8 mouse cellular contexts compared by ENCODE assay signal in genomic region chr16:93883423-93884085, GRCm38 (mm10). TPM values are rescaled to one million over a fixed set of nuclear protein-coding genes. Genes with fewer than 3 reads are reported as not detected.
DNase-seq lines count a peak whose midpoint lies in the region; ATAC-seq and TF ChIP-seq lines count a peak whose summit lies in the region.

Chaf1b (plus strand) TSS chr16:93883901.

- peak within 1 kb of the TSS; percentile 92 for H3K9ac ChIP-seq in ES-Bruce4 (ENCODE audit: low read depth, poor library complexity, severe bottlenecking)
- H3K9ac ChIP-seq in forebrain, embryonic 13.5 days: peak within 1 kb of the TSS; percentile 74
- H3K9ac ChIP-seq in liver, postnatal 0 days (replicated peaks): peak within 1 kb of the TSS; percentile 87
- peak within 1 kb of the TSS; percentile 29 for H3K9ac ChIP-seq in neural tube, embryonic 14.5 days (replicated peaks; ENCODE audit: low read depth, low read length)

- intact Hi-C loops in heart, postnatal 10 days (cut with DNase I): loop anchor here (2.0 kb wide), 1 partner anchor 51 kb away; the partner anchor contains the start of gene Morc3

- no peaks in the 10 kb centered on the region for H3K27me3 ChIP-seq in ES-Bruce4 (ENCODE audit: control insufficient read depth, insufficient read depth, low read length, poor library complexity, severe bottlenecking)
- no peaks in the 10 kb centered on the region for H3K27me3 ChIP-seq in forebrain, embryonic 13.5 days
- H3K27me3 ChIP-seq in liver, postnatal 0 days (ENCODE audit: insufficient read depth, low read length): no peaks in the 10 kb centered on the region
- H3K27me3 ChIP-seq in neural tube, embryonic 14.5 days (ENCODE audit: control insufficient read depth, insufficient read depth, low read length): no peaks in the 10 kb centered on the region

- H3K9me3 ChIP-seq in ES-Bruce4 (replicated peaks; ENCODE audit: control insufficient read depth, insufficient read depth, low read length, poor library complexity, severe bottlenecking): no peaks in the 10 kb centered on the region
- no peaks in the 10 kb centered on the region for H3K9me3 ChIP-seq in forebrain, embryonic 13.5 days (replicated peaks)
- H3K9me3 ChIP-seq in liver, postnatal 0 days (ENCODE audit: low read length): no peaks in the 10 kb centered on the region
- no peaks in the 10 kb centered on the region for H3K9me3 ChIP-seq in neural tube, embryonic 14.5 days (ENCODE audit: control insufficient read depth, low read length)

- peaks cover 30% of the 10 kb centered on the region for H3K36me3 ChIP-seq in ES-Bruce4 (ENCODE audit: control insufficient read depth, insufficient read depth, low read length, poor library complexity, severe bottlenecking)
- H3K36me3 ChIP-seq in forebrain, embryonic 13.5 days (ENCODE audit: poor library complexity, severe bottlenecking): peaks cover 23% of the 10 kb centered on the region
- H3K36me3 ChIP-seq in liver, postnatal 0 days (replicated peaks; ENCODE audit: insufficient read depth, low read length): peaks cover 14% of the 10 kb centered on the region
- H3K36me3 ChIP-seq in neural tube, embryonic 14.5 days (ENCODE audit: control insufficient read depth, insufficient read depth, low read length): no peaks in the 10 kb centered on the region

- peak; percentile 59 for TF ChIP-seq POLR2A in ES-Bruce4 (IDR thresholded peaks at IDR 0.05; ENCODE audit: insufficient read depth, low read length)

- no peaks in the 10 kb centered on the region for H3K4me1 ChIP-seq in ES-Bruce4 (ENCODE audit: control insufficient read depth, insufficient read depth, low read length)
- peaks cover 19% of the 10 kb centered on the region for H3K4me1 ChIP-seq in forebrain, embryonic 13.5 days
- peaks cover 12% of the 10 kb centered on the region for H3K4me1 ChIP-seq in liver, postnatal 0 days (ENCODE audit: insufficient read depth)
- no peaks in the 10 kb centered on the region for H3K4me1 ChIP-seq in neural tube, embryonic 14.5 days (ENCODE audit: control insufficient read depth, insufficient read depth, low read length)

- H3K4me3 ChIP-seq in ES-Bruce4 (ENCODE audit: low read depth, low read length): peak within 1 kb of the TSS; percentile 97
- H3K4me3 ChIP-seq in forebrain, embryonic 13.5 days: peak within 1 kb of the TSS; percentile 62
- peak within 1 kb of the TSS; percentile 93 for H3K4me3 ChIP-seq in liver, postnatal 0 days (ENCODE audit: low read depth, low read length)
- peak within 1 kb of the TSS; percentile 53 for H3K4me3 ChIP-seq in neural tube, embryonic 14.5 days (ENCODE audit: low read depth, low read length)

- no peak within 1 kb of the TSS for H3K27ac ChIP-seq in ES-Bruce4 (ENCODE audit: insufficient read depth, low read length)
- H3K27ac ChIP-seq in forebrain, embryonic 13.5 days: peak within 1 kb of the TSS; percentile 14; the same call in 1 of the 2 replicates
- H3K27ac ChIP-seq in liver, postnatal 0 days (ENCODE audit: low read depth): peak within 1 kb of the TSS; percentile 30; the same call in 1 of the 2 replicates
- H3K27ac ChIP-seq in neural tube, embryonic 14.5 days (ENCODE audit: low read depth, low read length): no peak within 1 kb of the TSS

- peak; percentile 90 for ATAC-seq in cerebellum, adult (ENCODE audit: insufficient number of reproducible peaks, low FRiP score, low TSS enrichment)
- peak; percentile 95 for ATAC-seq in forebrain, embryonic 13.5 days
- peak; percentile 96 for ATAC-seq in liver, postnatal 0 days
- ATAC-seq in neural tube, embryonic 14.5 days (ENCODE audit: low read depth): peak; percentile 91

- WGBS in forebrain, embryonic 13.5 days: under 1% methylated on average over 54 of the region's 54 CpGs
- 0% methylated on average over 53 of the region's 54 CpGs for WGBS in large intestine, adult 2 months
- under 1% methylated on average over 54 of the region's 54 CpGs for WGBS in liver, postnatal 0 days (ENCODE audit: insufficient replicate concordance)
- WGBS in neural tube, embryonic 14.5 days: under 1% methylated on average over 54 of the region's 54 CpGs

- peak within 1 kb of the TSS; percentile 72 for H3K4me2 ChIP-seq in forebrain, embryonic 13.5 days
- H3K4me2 ChIP-seq in liver, postnatal 0 days (ENCODE audit: low read depth, low read length): peak within 1 kb of the TSS; percentile 96
- H3K4me2 ChIP-seq in neural tube, embryonic 14.5 days (ENCODE audit: low read depth, low read length): peak within 1 kb of the TSS; percentile 75

- no peak for TF ChIP-seq CTCF in ES-Bruce4 (IDR thresholded peaks at IDR 0.05; ENCODE audit: low read depth, low read length)
- peak; percentile 18; the same call in 1 of the 2 replicates for TF ChIP-seq CTCF in liver, postnatal 0 days (IDR thresholded peaks at IDR 0.05; ENCODE audit: low read depth)

- DNase-seq in heart, postnatal 10 days: peak; percentile 96 to 98
- DNase-seq in large intestine, adult 2 months (ENCODE audit: low read depth, low spot score): peak; percentile 91
- peak; percentile 99 for DNase-seq in liver, postnatal 0 days
- peak; percentile 99 for DNase-seq in testis, postnatal 10 days (ENCODE audit: low spot score)

- TF ChIP-seq EP300 in ES-Bruce4 (IDR thresholded peaks at IDR 0.05; ENCODE audit: insufficient read depth, low read depth, low read length): no peak
- TF ChIP-seq EP300 in liver, postnatal 0 days (IDR thresholded peaks at IDR 0.05; ENCODE audit: low read depth): no peak

RNA-seq across cellular contexts. Expression of gene Chaf1b, which starts in this region (rescaled TPM):
- polyA plus RNA-seq in ES-Bruce4 (2011; ENCODE audit: insufficient read depth, insufficient read length, low read depth, missing spikeins): 63.0 and 63.8 TPM in 2 replicates
- polyA plus RNA-seq in forebrain, embryonic 13.5 days (2015; fragmentation: Nextera tagmentation; extraction: Ambion mirVana): 70.0 and 74.4 TPM in 2 replicates
- 1 to 10 TPM; 7.8 to 8.1 TPM for total RNA-seq in heart, postnatal 10 days (2021)
- polyA plus RNA-seq in large intestine, adult 2 months (2012; rRNA removed): 10.2 and 12.9 TPM in 2 replicates
- 17.2 and 18.9 TPM in 2 replicates for polyA plus RNA-seq in liver, postnatal 0 days (2015; fragmentation: Nextera tagmentation; extraction: Ambion mirVana)
- 16.0 and 16.5 TPM in 2 replicates for polyA plus RNA-seq in neural tube, embryonic 14.5 days (2014; fragmentation: Nextera tagmentation; extraction: Ambion mirVana)

Comparison
In these comparisons a context has a peak if more than half of its experiments do, and no peak if none do; other contexts are left out.
1. H3K27ac ChIP-seq: peak in forebrain, embryonic 13.5 days (single experiment) and liver, postnatal 0 days (single experiment); none in ES-Bruce4 (single experiment) and neural tube, embryonic 14.5 days (single experiment).
2. H3K9ac ChIP-seq: peak in every context shown above with its lines; median percentile 92 in ES-Bruce4; 87 in liver, postnatal 0 days; 74 in forebrain, embryonic 13.5 days; 29 in neural tube, embryonic 14.5 days.
3. Peak in every context shown above with its lines, with median percentiles within 50 percentile points of each other: H3K4me3 ChIP-seq, ATAC-seq, H3K4me2 ChIP-seq and DNase-seq.